Mouse (Mus musculus) bone marrow macrophage, adult 2 months (primary cell): ENCODE data around the gene Trappc3. TPM values are rescaled to one million over a fixed set of nuclear protein-coding genes. Genes with fewer than 3 reads are reported as not detected.
A peak's percentile ranks its signal among the peaks of the same experiment; 100 is the strongest.
"Not testable (repeated sequence)": the region's sequence is repeated elsewhere in the genome, so short reads cannot be mapped to it uniquely, and the experiment has no call there.

Source experiments
- H3K27ac ChIP-seq: 2 replicates; pipeline ENCODE4 v1.5.1; 2012; ENCODE audit warnings: low read depth, low read length; ENCODE audit not compliant: insufficient read depth
- H3K4me1 ChIP-seq: 2 replicates; pipeline ENCODE4 v1.6.1; 2012; ENCODE audit warnings: low read length; ENCODE audit not compliant: control insufficient read depth, insufficient read depth
- H3K4me3 ChIP-seq: 2 replicates; pipeline ENCODE4 v1.5.1; 2012; ENCODE audit warnings: mild to moderate bottlenecking, low read length, moderate library complexity; ENCODE audit not compliant: insufficient read depth
- CTCF ChIP-seq: IDR thresholded peaks from 2 replicates; pipeline ENCODE4 v1.5.1; 2012; ENCODE audit warnings: low read depth, mild to moderate bottlenecking, low read length, moderate library complexity
- POLR2A ChIP-seq: IDR thresholded peaks from 2 replicates; pipeline ENCODE4 v1.6.1; 2012; ENCODE audit warnings: mild to moderate bottlenecking, low read depth, low read length, borderline replicate concordance
- polyA plus RNA-seq: library from polyadenylated mRNA; stranded (reverse); fragments of >200 nt; gene quantifications from 2 replicates; pipeline ENCODE4 v1.2.4, GENCODE M21; 2012; ENCODE audit not compliant: missing spikeins, insufficient read depth, insufficient read length

Trappc3 gene
- 69.6 and 79.6 TPM in 2 replicates for polyA plus RNA-seq

DNA sequence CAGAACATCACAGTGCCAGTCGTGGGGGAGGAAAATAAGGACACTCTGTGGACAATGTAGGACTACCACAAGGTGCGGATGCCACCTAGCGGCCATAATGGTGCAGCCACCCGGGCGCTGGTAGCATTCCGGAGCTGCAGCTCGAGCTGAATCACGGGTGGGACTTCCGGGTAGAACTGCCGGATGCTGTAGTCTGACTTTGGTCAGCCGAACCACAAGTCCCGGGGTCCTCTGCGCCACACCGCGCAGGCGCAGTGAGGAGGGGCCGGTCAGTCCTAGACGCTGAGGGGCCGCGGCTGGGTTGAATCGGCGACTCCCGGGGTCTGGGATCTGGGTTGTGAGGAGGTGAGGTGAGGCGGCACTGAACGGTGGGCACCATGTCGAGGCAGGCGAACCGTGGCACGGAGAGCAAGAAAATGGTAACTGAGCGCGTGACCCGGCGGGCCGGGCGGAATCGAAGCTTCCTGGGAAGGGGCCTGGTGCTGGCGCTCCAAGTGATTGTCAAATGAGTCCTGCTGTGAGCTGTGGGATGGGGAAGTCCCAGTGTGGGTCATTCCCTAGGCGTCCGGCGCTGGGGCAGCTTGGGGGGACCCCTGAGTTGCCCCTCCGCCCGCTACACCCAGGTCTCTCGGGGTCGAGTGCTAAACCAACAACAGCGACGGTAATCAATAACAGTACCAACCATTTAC lies at the start of gene Trappc3:
Gene Trappc3, plus strand, starts transcription at position 207 of the 689 bp plus-strand sequence.
- Histone ChIP-seq H3K27ac (peak within 1 kb of the TSS; percentile 96), H3K4me1 (peaks cover 33% of the 10 kb centered on the region), H3K4me3 (peak within 1 kb of the TSS; percentile 88)
- no peak for TF ChIP-seq POLR2A
- peak; percentile 79 for TF ChIP-seq CTCF

DNA sequence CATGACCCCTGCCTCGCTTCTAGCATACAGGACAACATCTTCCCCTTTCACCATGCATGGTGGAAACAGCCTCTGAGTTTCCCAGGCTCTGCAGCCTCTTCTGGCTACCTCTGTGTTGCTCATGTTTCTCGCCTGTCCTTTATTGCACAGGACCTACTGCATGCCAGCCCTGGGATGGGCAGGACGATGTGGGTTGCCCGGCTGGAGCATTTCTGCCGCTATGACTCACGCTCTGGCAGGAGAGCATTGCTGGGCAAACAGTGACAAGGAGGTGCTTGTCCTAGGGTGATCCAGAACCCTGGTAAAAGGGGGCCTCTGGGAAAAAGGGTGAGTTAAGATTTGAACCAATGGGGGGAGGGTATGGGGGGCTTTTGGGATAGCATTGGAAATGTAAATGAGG lies 44.4 kb upstream of the Trappc3 start:
- no peaks in the 10 kb centered on the region for H3K4me1 ChIP-seq
- TF ChIP-seq POLR2A (no peak), CTCF (no peak)
- no peak overlapping the region for H3K4me3 ChIP-seq
- no peak overlapping the region for H3K27ac ChIP-seq

DNA sequence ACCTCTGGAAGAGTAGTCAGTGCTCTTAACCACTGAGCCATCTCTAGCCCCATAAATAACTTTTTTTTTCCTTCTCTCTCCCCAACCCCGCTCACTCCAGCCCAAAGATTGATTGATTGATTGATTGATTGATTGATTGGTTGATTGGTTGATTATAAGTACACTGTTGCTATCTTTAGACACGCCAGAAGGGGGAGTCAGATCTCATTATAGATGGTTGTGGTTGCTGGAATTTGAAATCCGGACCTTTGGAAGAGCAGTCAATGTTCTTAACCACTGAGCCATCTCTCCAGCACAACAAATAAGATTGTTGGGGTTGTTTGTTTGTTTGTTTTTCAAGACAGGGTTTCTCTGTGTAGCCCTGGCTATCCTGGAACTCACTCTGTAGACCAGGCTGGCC lies 42.6 kb upstream of the Trappc3 start:
- not testable (repeated sequence) for H3K4me3 ChIP-seq, H3K4me1 ChIP-seq, H3K27ac ChIP-seq

GRCm38 (mm10) chr4:126220045-126220444 lies 42.1 kb upstream of the Trappc3 start:
- Histone ChIP-seq H3K4me3 (no peak overlapping the region), H3K4me1 (no peaks in the 10 kb centered on the region), H3K27ac (no peak overlapping the region)
- TF ChIP-seq CTCF (no peak), POLR2A (no peak)

- TF ChIP-seq POLR2A (no peak), CTCF (no peak)
- peaks cover 2% of the 10 kb centered on the region for H3K4me1 ChIP-seq
- no peak overlapping the region for H3K27ac ChIP-seq
- H3K4me3 ChIP-seq = no peak overlapping the region
Measured at GRCm38 (mm10) chr4:126222631-126223030, 39.5 kb upstream of the Trappc3 start.

- TF ChIP-seq CTCF (no peak), POLR2A (no peak)
- Histone ChIP-seq H3K27ac (no peak overlapping the region), H3K4me1 (peaks cover 8% of the 10 kb centered on the region), H3K4me3 (no peak overlapping the region)
Measured at GRCm38 (mm10) chr4:126226640-126227039, 35.5 kb upstream of the Trappc3 start.

GRCm38 (mm10) chr4:126227077-126227761 lies 34.9 kb upstream of the Trappc3 start:
- Histone ChIP-seq H3K4me3 (peak overlapping the region; percentile 59), H3K4me1 (peaks cover 8% of the 10 kb centered on the region), H3K27ac (no peak overlapping the region)
- TF ChIP-seq POLR2A (no peak), CTCF (peak; percentile 96)

DNA sequence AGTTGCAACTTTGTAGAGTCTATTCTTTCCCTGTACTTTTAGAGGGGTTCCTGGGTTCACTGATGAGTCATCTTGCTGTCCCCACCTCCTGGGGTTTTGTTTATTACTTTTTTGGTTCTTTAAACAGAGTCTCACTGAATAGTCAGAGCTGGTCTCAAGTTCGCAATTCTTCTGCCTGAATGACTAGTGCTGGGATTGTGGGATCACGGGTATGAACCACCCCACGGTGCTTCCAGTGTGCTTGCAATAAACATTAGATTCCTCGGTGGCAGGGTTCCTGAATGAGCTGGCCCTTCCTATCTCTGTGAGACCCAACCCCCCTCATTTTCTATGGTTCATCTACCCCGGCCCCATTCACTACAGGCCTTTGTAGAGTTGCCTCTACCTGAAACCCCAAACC lies 34.0 kb upstream of the Trappc3 start:
- H3K4me3 ChIP-seq = no peak overlapping the region
- TF ChIP-seq CTCF (no peak), POLR2A (no peak)
- peaks cover 8% of the 10 kb centered on the region for H3K4me1 ChIP-seq
- H3K27ac ChIP-seq = no peak overlapping the region

GRCm38 (mm10) chr4:126229900-126230299 lies 32.2 kb upstream of the Trappc3 start:
- Histone ChIP-seq H3K27ac (no peak overlapping the region), H3K4me1 (peaks cover 8% of the 10 kb centered on the region), H3K4me3 (no peak overlapping the region)
- TF ChIP-seq CTCF = no peak
- no peak for TF ChIP-seq POLR2A

DNA sequence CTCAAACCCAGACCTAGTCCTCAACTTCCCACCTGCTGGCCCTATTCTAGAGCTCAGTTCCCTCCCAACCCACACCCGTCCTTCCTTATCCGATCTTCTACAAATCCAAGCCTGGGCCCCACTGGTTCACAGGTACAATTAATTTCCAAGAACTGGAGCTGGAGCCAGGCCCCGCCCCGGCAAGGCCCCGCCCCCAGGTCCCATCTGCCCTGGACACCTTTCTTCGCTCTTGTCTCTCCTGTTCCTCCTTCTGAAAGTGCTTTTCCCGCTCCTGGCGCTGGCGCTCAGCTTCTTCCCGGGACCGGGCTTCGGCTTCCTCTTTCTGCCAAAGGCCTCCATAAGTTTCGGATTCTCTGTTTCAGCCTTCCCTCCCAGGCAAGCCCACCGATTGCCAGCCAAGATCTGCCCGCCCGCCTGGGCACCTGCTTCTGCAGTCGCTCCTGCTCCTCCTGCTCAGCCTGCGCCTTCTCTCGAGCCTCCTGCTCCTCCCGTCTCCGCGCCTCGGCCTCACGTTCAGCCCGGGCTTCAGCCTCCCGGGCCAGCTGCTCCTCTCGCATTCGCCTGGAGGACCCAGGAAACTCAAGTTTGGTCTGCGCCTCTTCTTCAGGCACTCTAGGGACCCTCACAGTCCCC lies 28.3 kb upstream of the Trappc3 start:
- TF ChIP-seq CTCF (no peak), POLR2A (no peak)
- Histone ChIP-seq H3K27ac (no peak overlapping the region), H3K4me3 (no peak overlapping the region), H3K4me1 (no peaks in the 10 kb centered on the region)
